Mouse (Mus musculus) kidney, embryonic 16.5 days (tissue): ENCODE measurements around the gene Gm20388. TPM values are rescaled to one million over a fixed set of nuclear protein-coding genes. Genes with fewer than 3 reads are reported as not detected.
A peak's percentile ranks its signal among the peaks of the same experiment; 100 is the strongest.

ENCODE experiments used
- ATAC-seq: fragments of 200-750 bp; cut with Nextera tagmentation; 2 replicates; pipeline ENCODE4 v1.8.0; 2017; ENCODE audit warnings: moderate TSS enrichment; ENCODE audit not compliant: low FRiP score, low TSS enrichment
- H3K27ac ChIP-seq: fragments of 300-500 bp; sonication (generic); 2 replicates; pipeline ENCODE4 v1.5.1; 2014; ENCODE audit warnings: low read length
- H3K27me3 ChIP-seq: fragments of 300-500 bp; sonication (generic); 2 replicates; pipeline ENCODE4 v1.6.1; 2014; ENCODE audit warnings: low read length, control low read depth, mixed read lengths; ENCODE audit not compliant: insufficient read depth
- H3K36me3 ChIP-seq: fragments of 300-500 bp; sonication (generic); 2 replicates; pipeline ENCODE4 v1.6.1; 2014; ENCODE audit warnings: low read length, control low read depth, mixed read lengths; ENCODE audit not compliant: insufficient read depth
- H3K4me1 ChIP-seq: fragments of 300-500 bp; sonication (generic); 2 replicates; pipeline ENCODE4 v1.6.1; 2014; ENCODE audit warnings: low read length, control low read depth, mixed read lengths; ENCODE audit not compliant: insufficient read depth
- H3K4me2 ChIP-seq: fragments of 300-500 bp; sonication (generic); replicated peaks from 2 replicates; pipeline ENCODE4 v1.6.1; 2014; ENCODE audit warnings: low read depth, low read length
- H3K4me3 ChIP-seq: fragments of 300-500 bp; sonication (generic); 2 replicates; pipeline ENCODE4 v1.5.1; 2014; ENCODE audit warnings: mild to moderate bottlenecking, low read length
- H3K9ac ChIP-seq: fragments of 300-500 bp; sonication (generic); replicated peaks from 2 replicates; pipeline ENCODE4 v1.6.1; 2014; ENCODE audit warnings: low read length
- H3K9me3 ChIP-seq: fragments of 300-500 bp; sonication (generic); 2 replicates; pipeline ENCODE4 v1.6.1; 2016; ENCODE audit warnings: low read length, control low read depth
- WGBS: fragments of 180-500 bp; shearing (Covaris S2); extraction: QIAGEN DNeasy Blood & Tissue Kit; methylation state at CpG from one replicate; pipeline ENCODE4 v1.1.7; 2014; 5-methylcytosine and 5-hydroxymethylcytosine counted together
- polyA plus RNA-seq: library from polyadenylated mRNA; unstranded; fragments of >200 nt; fragmentation: Nextera tagmentation; extraction: Ambion mirVana; gene quantifications from 2 replicates; pipeline ENCODE4 v1.2.1, GENCODE M21; 2015

Gm20388 gene
- polyA plus RNA-seq, 1 experiment from 2014 or later: 7.7 TPM

DNA sequence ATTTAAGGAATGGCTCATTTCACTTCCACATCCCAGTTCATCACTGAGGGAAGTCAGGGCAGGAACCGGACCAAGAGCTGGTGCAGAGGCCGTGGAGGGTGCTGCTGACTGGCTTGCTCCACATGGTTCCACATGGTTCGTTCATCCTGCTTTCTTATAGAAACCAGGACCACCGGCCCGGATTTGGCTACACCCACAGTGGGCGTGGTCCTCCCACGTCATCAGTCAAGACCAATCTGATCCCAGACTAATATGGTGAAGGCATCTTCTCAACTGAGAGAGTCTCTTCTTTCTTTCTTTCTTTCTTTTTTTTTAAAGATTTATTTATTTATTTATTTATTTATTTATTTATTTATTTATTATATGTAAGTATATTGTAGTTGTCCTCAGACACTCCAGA is 2020.9 kb downstream of the Gm20388 start:
- Histone ChIP-seq H3K9me3 (no peaks in the 10 kb centered on the region), H3K4me2 (no peak overlapping the region), H3K36me3 (no peaks in the 10 kb centered on the region), H3K9ac (no peak overlapping the region), H3K27ac (no peak overlapping the region), H3K4me3 (no peak overlapping the region), H3K4me1 (no peaks in the 10 kb centered on the region), H3K27me3 (no peaks in the 10 kb centered on the region)
- no peak for ATAC-seq
- 69% methylated on average over 7 of the region's 7 CpGs for WGBS

DNA sequence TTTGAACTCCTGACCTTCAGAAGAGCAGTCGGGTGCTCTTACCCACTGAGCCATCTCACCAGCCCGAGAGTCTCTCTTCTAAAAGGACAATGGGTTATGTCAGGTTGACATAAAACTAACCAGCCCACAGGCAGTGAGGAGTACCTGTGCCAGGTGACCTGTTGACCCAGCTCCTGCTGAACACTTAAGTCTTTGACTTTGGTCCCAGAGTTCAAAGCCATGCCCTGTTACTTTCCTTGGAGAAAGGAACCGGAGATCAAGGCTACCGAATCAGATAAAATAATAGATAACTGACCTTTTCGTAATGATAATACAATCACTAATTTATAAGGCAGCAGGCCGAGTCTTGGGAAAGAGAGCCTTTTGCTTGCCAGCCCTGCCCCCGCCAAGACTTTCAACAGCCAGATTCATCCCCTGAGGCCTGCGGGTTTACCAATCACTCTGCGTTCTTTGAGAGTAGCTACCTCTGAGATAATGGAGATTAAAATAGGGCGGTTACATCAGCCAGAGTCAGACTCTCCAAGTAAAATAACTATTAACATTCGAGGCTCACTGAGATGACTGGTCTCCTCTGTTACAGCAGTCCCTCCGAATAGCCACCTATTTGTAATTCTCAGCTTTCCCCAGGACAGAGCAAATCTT is 2021.5 kb downstream of the Gm20388 start:
- H3K4me2 ChIP-seq: no peak overlapping the region
- no peak overlapping the region for H3K9ac ChIP-seq
- H3K36me3 ChIP-seq: no peaks in the 10 kb centered on the region
- H3K9me3 ChIP-seq: no peaks in the 10 kb centered on the region
- H3K4me3 ChIP-seq: no peak overlapping the region
- H3K27ac ChIP-seq: no peak overlapping the region
- no peak for ATAC-seq
- WGBS: 77% methylated on average over 12 of the region's 12 CpGs
- H3K27me3 ChIP-seq: no peaks in the 10 kb centered on the region
- H3K4me1 ChIP-seq: no peaks in the 10 kb centered on the region

DNA sequence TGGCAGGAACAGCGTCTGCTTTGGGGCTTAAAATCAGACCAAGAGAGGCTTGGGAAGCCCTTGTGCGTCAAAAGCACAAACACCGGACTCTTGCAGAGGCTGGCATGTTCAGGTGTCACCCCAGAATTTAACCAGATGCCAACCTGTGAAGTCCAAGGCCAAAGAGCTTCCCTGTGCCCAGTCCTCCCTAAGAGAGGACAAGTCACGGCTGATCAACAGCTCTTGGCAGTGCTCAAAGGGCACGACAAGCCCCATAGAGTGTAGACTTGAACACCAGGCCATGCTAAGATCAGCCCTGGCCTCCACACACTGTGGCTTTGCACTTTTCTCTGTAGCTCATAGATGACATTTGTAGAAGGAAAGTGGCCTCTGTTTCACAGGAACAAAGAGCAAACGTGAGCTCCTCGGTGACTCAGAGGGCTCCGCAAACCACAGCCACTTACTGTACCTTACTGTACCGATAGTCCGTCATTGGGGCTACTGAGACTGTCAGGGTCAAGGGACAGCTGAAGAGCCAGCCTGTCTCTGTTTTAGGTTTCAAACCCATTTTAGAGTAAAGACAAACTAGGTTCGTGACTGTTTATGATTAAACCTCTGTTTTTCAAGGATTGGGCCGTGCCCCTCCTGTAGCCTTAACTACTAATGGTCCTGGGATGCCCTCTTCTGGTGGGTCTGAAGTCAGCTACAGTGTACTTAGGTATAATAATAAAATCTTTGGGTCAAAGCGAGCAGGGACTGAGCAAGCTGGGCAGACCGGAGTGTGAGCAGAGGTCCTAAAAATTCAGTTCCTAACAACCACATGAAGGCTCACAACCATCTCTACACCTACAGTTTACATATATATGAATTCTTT is 2022.3 kb downstream of the Gm20388 start:
- ATAC-seq: no peak
- no peak overlapping the region for H3K4me3 ChIP-seq
- no peaks in the 10 kb centered on the region for H3K9me3 ChIP-seq
- 88% methylated on average over 14 of the region's 14 CpGs for WGBS
- no peak overlapping the region for H3K27ac ChIP-seq
- H3K27me3 ChIP-seq: no peaks in the 10 kb centered on the region
- no peak overlapping the region for H3K9ac ChIP-seq
- H3K4me1 ChIP-seq: no peaks in the 10 kb centered on the region
- no peak overlapping the region for H3K4me2 ChIP-seq
- no peaks in the 10 kb centered on the region for H3K36me3 ChIP-seq

DNA sequence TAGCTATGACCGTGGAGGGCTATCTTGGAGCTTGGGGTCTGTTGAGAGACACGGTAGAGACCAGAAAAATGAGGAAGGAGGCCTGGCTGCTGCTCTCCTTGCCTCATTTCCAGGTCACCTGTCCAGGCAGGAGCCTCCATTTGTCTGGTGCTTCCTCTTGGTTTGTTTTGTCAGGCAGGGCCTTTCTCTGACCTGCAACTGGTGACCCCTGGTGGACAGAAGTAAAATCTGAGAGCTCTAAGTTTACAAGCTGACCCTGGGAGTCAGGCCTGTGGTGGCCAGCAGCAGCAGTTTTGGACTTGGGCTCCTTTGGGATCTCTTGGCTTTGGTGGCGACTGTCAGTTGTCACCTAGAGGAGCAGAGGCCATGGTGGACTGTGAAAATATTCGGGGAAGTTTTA is 2023.9 kb downstream of the Gm20388 start:
- H3K9ac ChIP-seq: no peak overlapping the region
- ATAC-seq: no peak
- H3K36me3 ChIP-seq: no peaks in the 10 kb centered on the region
- no peak overlapping the region for H3K27ac ChIP-seq
- no peaks in the 10 kb centered on the region for H3K9me3 ChIP-seq
- H3K4me2 ChIP-seq: no peak overlapping the region
- WGBS: 33% methylated on average over 4 of the region's 4 CpGs
- no peak overlapping the region for H3K4me3 ChIP-seq
- H3K27me3 ChIP-seq: no peaks in the 10 kb centered on the region
- H3K4me1 ChIP-seq: no peaks in the 10 kb centered on the region

DNA sequence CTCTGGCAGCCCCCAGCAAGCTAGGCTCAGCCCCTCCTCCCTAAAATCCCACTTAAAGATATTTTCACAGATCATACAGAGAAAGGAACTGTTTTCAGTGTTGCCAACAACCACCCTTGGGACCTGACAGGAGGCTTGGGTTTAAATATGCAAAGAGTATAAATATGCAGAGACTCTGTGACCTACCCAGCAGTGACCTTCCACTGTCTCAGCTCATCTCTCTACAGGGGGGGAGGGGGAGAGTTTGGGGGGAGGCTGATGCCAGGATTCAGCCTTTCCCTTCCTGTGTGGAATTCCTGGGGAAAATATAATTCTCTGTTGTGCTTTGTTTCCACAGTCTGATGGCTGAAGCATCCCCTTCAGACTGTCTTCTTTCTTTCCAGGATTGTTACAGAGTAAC is 2024.3 kb downstream of the Gm20388 start:
- Histone ChIP-seq H3K4me1 (no peaks in the 10 kb centered on the region), H3K9me3 (no peaks in the 10 kb centered on the region), H3K9ac (no peak overlapping the region), H3K27me3 (no peaks in the 10 kb centered on the region), H3K4me3 (no peak overlapping the region), H3K27ac (no peak overlapping the region), H3K4me2 (no peak overlapping the region), H3K36me3 (no peaks in the 10 kb centered on the region)
- ATAC-seq: no peak

DNA sequence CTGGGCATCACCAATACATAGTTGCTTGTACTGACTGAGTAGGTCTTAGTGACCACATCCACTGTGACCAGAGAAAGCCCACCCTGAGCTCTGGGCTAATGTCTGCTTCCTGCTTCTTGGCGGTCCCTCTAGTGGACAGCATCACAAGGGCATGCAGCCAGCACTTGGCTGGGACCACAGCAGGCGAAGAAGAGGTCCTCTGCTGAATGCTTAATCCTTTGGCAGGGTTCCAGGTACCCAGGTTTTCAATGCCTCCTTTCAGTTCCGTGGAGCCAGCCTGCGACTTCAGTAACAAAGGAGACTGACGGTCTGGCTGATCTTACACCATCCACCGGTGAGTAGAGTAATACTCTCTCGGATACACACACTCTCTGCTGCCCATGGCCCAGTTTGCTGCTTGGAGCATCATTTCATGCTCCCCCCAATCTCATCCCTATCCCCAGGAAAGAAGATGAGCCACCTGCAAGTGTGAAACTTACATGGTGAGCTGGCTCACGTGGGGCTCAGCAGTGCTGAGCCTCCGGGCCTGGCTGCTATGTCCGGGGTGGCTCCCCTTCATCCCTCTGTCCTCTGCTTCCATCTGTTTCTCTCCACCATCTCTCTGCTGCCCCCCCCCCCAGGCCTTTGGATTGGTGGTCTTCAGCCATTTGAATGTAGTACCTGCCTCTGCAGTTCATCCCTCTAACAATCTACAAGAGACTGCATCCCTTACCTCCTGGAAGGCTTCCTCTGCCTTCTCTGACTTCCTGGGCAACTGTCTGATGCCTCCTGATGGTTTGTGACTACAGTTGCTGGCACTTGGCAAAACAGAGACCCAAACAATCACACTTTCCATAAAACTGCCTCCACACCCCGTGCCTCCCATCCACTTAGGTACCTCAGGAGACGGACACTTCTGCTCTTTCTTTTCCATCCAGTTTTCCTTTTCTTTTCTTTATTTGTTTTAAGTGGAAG is 2025.0 kb downstream of the Gm20388 start:
- Histone ChIP-seq H3K4me1 (no peaks in the 10 kb centered on the region), H3K9me3 (no peaks in the 10 kb centered on the region), H3K4me2 (no peak overlapping the region), H3K27me3 (no peaks in the 10 kb centered on the region), H3K9ac (no peak overlapping the region; the same call in 1 of the 2 replicates), H3K27ac (no peak overlapping the region), H3K4me3 (no peak overlapping the region), H3K36me3 (no peaks in the 10 kb centered on the region)
- peak; percentile 47; the same call in 1 of the 2 replicates for ATAC-seq
- 59% methylated on average over 12 of the region's 12 CpGs for WGBS

DNA sequence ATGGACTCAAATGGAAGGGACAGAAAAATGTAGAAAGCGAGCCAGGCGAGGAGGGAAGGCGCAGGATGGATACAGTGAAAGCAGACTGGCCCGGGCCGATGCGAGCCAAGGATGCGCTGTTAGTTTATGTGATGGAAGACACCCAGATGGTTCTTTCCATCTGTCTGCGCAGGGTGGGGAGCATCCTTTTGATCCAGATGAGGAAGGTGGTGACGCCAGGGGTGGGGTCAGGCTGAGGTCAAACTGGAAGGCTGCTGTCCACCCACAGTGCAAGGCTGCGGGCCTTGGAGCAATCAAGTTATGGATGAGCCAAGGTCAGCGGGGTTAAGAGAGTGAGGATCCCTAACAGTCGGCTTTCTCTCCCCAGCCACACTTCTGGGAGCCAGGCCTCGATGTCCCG is 2025.8 kb downstream of the Gm20388 start:
- Histone ChIP-seq H3K9ac (no peak overlapping the region), H3K27ac (no peak overlapping the region), H3K27me3 (no peaks in the 10 kb centered on the region), H3K36me3 (no peaks in the 10 kb centered on the region), H3K4me2 (no peak overlapping the region), H3K9me3 (no peaks in the 10 kb centered on the region), H3K4me3 (no peak overlapping the region), H3K4me1 (no peaks in the 10 kb centered on the region)
- no peak for ATAC-seq
- WGBS: 45% methylated on average over 14 of the region's 14 CpGs

DNA sequence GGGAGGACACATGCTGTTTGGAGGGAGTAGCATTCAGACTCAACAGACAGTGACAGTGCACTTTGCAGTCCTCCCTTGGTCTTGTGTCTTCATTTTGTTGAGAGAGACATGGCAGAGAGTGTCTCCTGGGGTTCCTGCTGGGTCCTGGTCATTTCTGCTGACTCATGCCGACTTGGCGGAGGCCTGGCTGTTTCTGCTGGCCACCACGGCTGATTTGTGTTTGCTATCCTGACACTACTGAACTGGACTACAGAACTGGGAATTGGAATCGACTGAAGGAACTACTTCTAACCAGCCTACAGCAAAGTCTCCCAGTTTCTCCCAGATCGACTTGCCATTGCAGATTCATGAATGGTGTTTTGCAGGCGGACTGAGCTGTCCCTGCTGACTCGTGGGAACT is 2028.1 kb downstream of the Gm20388 start:
- Histone ChIP-seq H3K9ac (no peak overlapping the region), H3K4me1 (no peaks in the 10 kb centered on the region), H3K9me3 (no peaks in the 10 kb centered on the region), H3K27me3 (no peaks in the 10 kb centered on the region), H3K4me2 (no peak overlapping the region), H3K27ac (no peak overlapping the region), H3K36me3 (no peaks in the 10 kb centered on the region), H3K4me3 (no peak overlapping the region)
- WGBS: 85% methylated on average over 7 of the region's 7 CpGs
- ATAC-seq: no peak

DNA sequence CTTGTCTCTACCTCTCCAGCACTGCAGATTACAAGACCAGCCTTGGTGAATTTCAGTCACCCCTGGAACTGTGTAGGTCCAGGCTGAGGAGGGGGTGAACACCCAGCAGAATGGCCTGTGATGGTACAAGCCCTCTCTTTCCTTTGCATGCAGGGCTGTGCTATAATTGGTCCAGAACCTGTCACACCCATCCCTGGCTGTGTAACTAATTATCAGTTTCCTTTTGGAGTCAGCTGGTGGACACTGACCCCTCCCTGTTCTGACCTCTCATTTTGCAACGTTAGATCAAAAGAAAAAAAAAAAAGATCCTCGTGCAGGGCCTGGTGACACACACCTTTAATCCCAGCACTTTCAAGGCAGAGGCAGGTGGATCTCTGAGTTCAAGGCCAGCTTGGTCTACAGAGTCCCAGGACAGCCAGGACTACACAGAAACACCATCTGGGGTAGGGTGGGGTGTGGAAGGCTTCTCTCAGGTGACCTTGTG is 2032.5 kb downstream of the Gm20388 start:
- WGBS: 27% methylated on average over 2 of the region's 2 CpGs
- Histone ChIP-seq H3K4me1 (peaks cover 10% of the 10 kb centered on the region), H3K9me3 (no peaks in the 10 kb centered on the region), H3K27me3 (no peaks in the 10 kb centered on the region), H3K4me2 (no peak overlapping the region), H3K36me3 (no peaks in the 10 kb centered on the region), H3K9ac (no peak overlapping the region), H3K4me3 (no peak overlapping the region), H3K27ac (no peak overlapping the region)
- ATAC-seq: no peak
